Mouse (Mus musculus) granulocyte monocyte progenitor cell, adult 5-6 weeks (primary cell): ENCODE results near the gene Pax6. TPM values are rescaled to one million over a fixed set of nuclear protein-coding genes. Genes with fewer than 3 reads are reported as not detected.

ENCODE experiments used
- ATAC-seq: replicated peaks from 2 replicates; pipeline ENCODE4 v1.8.0; 2016; ENCODE audit warnings: mild to moderate bottlenecking, moderate TSS enrichment, inconsistent platforms; ENCODE audit not compliant: poor library complexity, severe bottlenecking
- total RNA-seq, 2 experiments: library from RNA; stranded (forward) in 1 of 2; stranded (reverse) in 1 of 2; fragments of 200-712, 200-1000 nt in 1 of 2; fragments of >200 nt in 1 of 2; fragmentation: Nextera tagmentation in 1 of 2; gene quantifications; 2 replicates each; pipeline ENCODE4 v1.2.3; 2014 to 2017

Pax6 gene
- total RNA-seq, 2 experiments from 2014 or later: 0.10 TPM; not detected in 1

- ATAC-seq: no peak
These were observed 40.4 kb downstream of the Pax6 start for GRCm38 (mm10) chr2:105709126-105709525.

- ATAC-seq: no peak
These were observed 41.8 kb downstream of the Pax6 start for GRCm38 (mm10) chr2:105710511-105710910.

- no peak for ATAC-seq
These were observed 46.9 kb downstream of the Pax6 start for GRCm38 (mm10) chr2:105715409-105716115.

DNA sequence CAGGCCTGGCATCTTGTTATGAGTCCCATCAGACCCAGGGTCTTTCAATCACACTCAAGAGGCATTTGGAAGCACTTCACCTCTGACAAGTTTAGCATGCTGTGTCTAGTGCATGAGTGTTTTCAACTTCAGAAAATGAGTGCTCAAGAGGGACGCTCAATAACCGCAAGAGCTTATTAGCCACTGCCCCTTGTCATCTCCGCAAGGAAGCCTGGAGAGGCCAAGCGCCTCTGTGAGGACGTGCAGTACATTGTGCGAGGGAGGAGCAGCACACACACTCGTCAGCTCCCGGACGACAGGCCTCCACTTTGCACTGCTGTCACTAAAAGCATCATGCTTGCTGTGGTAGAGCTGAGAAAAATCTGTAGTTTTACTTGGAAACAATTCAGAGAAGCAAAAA is 58.0 kb downstream of the Pax6 start:
- no peak for ATAC-seq

GRCm38 (mm10) chr2:105730704-105731103 is 62.0 kb downstream of the Pax6 start:
- ATAC-seq: no peak

- ATAC-seq: no peak
These were observed 67.5 kb downstream of the Pax6 start for GRCm38 (mm10) chr2:105736166-105736565.

- ATAC-seq: no peak
These were observed 78.2 kb downstream of the Pax6 start for GRCm38 (mm10) chr2:105746896-105747295.

Other genes with a start within 250 kb of the Pax6 start
- gene Elp4, start 235.7 kb downstream of the Pax6 start, total RNA-seq (2014; fragmentation: Nextera tagmentation): 14.0 and 17.7 TPM in 2 replicates
- gene Elp4, start 235.7 kb downstream of the Pax6 start, total RNA-seq (2017): 17.1 and 20.3 TPM in 2 replicates
- 53.8 and 59.1 TPM in 2 replicates for gene Immp1l, start 235.7 kb downstream of the Pax6 start, total RNA-seq (2014; fragmentation: Nextera tagmentation)
- 39.6 and 55.8 TPM in 2 replicates for gene Immp1l, start 235.7 kb downstream of the Pax6 start, total RNA-seq (2017)